Mouse (Mus musculus): ENCODE data around the gene Magi1. TPM values are rescaled to one million over a fixed set of nuclear protein-coding genes. Genes with fewer than 3 reads are reported as not detected.

The Magi1 gene
- total and polyA plus RNA-seq, 3 experiments: not detected

DNA sequence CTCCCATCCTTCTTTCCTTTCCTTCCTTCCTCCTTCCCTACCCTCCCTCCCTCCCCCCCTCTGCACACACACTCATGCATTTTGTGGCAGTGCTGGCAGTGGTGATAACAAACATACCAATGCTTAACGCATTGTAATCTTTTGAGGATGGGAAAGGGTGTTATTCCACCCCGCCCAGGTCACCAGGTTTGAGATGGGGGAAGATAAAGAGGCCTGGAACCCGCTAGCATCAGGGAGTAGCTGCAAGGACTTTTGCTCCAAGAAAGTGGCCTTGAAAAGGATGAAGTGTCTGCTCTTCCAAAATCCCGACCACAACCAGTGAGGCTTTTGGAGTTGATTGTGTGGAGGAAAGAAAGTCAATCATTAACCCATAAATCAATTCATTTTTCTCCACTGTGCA lies 218.9 kb downstream of the Magi1 start:
- no peak overlapping the region for H3K27ac ChIP-seq (ENCODE audit: control insufficient read depth, low read depth, low read length)
- no peak for TF ChIP-seq TBP (IDR thresholded peaks at IDR 0.05; ENCODE audit: low read depth, low read length)
- no peak for TF ChIP-seq USF2 (IDR thresholded peaks at IDR 0.05; ENCODE audit: borderline replicate concordance in 1 of 2, insufficient read depth in 1 of 2, low read depth in 1 of 2, low read length in 2 of 2)
- no peak for TF ChIP-seq RAD21 (IDR thresholded peaks at IDR 0.05; ENCODE audit: low read depth, low read length)
- no peaks in the 10 kb centered on the region for H3K36me3 ChIP-seq (ENCODE audit: control insufficient read depth in 1 of 2, insufficient read depth in 2 of 2, low read length in 2 of 2)
- H3K9ac ChIP-seq (ENCODE audit: control insufficient read depth, low read depth, low read length, poor library complexity, severe bottlenecking): no peak overlapping the region
- DNase-seq (ENCODE audit: low read depth, low spot score): no peak
- no peaks in the 10 kb centered on the region for H3K9me3 ChIP-seq (replicated peaks; ENCODE audit: insufficient read depth, low read length)
- H3K4me1 ChIP-seq (ENCODE audit: control insufficient read depth in 1 of 2, insufficient read depth in 2 of 2, low read length in 2 of 2): no peaks in the 10 kb centered on the region
- H3K79me2 ChIP-seq (ENCODE audit: control insufficient read depth, insufficient read depth, low read length, poor library complexity): no peaks in the 10 kb centered on the region
- no peaks in the 10 kb centered on the region for H3K27me3 ChIP-seq (ENCODE audit: control insufficient read depth in 1 of 2, insufficient read depth in 2 of 2, low read length in 2 of 2)
- H3K4me3 ChIP-seq (ENCODE audit: control insufficient read depth in 1 of 2, insufficient read depth in 1 of 2, low read depth in 2 of 2, low read length in 2 of 2): no peak overlapping the region

DNA sequence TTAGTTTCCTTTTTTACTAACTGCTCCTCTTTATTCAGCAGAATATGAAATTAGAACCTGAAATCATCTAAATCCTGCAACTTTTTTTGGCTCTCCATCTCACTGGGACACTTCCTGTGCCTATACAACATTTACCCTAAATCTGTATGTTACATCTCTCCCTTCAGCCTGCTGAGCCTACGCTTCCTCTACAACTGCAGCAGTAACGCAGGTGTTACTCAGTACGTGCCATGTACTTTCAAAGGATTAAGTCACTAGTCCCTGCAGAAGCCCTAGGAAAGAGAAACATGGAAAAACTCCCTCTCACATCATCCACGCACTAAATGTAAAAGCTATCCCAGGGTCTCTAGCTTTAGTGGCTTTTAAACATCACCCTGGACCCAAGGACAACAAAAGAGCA lies 220.2 kb downstream of the Magi1 start:
- TF ChIP-seq ETS1 (IDR thresholded peaks at IDR 0.05; ENCODE audit: low read depth, low read length): no peak
- TF ChIP-seq POLR2AphosphoS2 (IDR thresholded peaks at IDR 0.05; ENCODE audit: low read length): no peak
- no peak for TF ChIP-seq ZMIZ1 (IDR thresholded peaks at IDR 0.05; ENCODE audit: low read depth, low read length)
- TF ChIP-seq SMC3 (IDR thresholded peaks at IDR 0.05; ENCODE audit: low read depth, low read length): no peak
- TF ChIP-seq USF1 (IDR thresholded peaks at IDR 0.05; ENCODE audit: low read depth, low read length): no peak
- TF ChIP-seq POLR2A (IDR thresholded peaks at IDR 0.05; ENCODE audit: control insufficient read depth in 1 of 2, insufficient read depth in 1 of 2, low read depth in 1 of 2, low read length in 2 of 2, poor library complexity in 1 of 2): no peak
- no peak for TF ChIP-seq MXI1 (IDR thresholded peaks at IDR 0.05; ENCODE audit: low read depth, low read length)
- TF ChIP-seq CHD1 (IDR thresholded peaks at IDR 0.05; ENCODE audit: low read depth, low read length): no peak
- TF ChIP-seq MYC (IDR thresholded peaks at IDR 0.05; ENCODE audit: low read depth, low read length): no peak
- no peak for TF ChIP-seq SIN3A (IDR thresholded peaks at IDR 0.05; ENCODE audit: low read length)
- no peak for TF ChIP-seq TBP (IDR thresholded peaks at IDR 0.05; ENCODE audit: low read depth, low read length)
- TF ChIP-seq MAFK (IDR thresholded peaks at IDR 0.05; ENCODE audit: borderline replicate concordance, low read depth, low read length): no peak
- no peak for TF ChIP-seq HCFC1 (IDR thresholded peaks at IDR 0.05; ENCODE audit: low read depth, low read length)
- no peak for TF ChIP-seq GABPA (IDR thresholded peaks at IDR 0.05; ENCODE audit: low read depth, low read length)
- no peak for TF ChIP-seq MYB (IDR thresholded peaks at IDR 0.05; ENCODE audit: low read depth, low read length)
- TF ChIP-seq ZKSCAN1 (IDR thresholded peaks at IDR 0.05; ENCODE audit: low read depth, low read length): no peak
- TF ChIP-seq CTCF (IDR thresholded peaks at IDR 0.05 in 2 of 3, conservative IDR thresholded peaks at IDR 0.05 in 1 of 3; ENCODE audit: control insufficient read depth in 1 of 3, insufficient read depth in 1 of 3, low read depth in 2 of 3, low read length in 3 of 3, poor library complexity in 1 of 3, severe bottlenecking in 1 of 3): no peak
- TF ChIP-seq MAZ (IDR thresholded peaks at IDR 0.05; ENCODE audit: low read depth, low read length): no peak
- no peaks in the 10 kb centered on the region for H3K9me3 ChIP-seq (replicated peaks; ENCODE audit: insufficient read depth, low read length)
- no peak for DNase-seq (ENCODE audit: low read depth, low spot score)
- no peak overlapping the region for H3K27ac ChIP-seq (ENCODE audit: control insufficient read depth, low read depth, low read length)
- H3K27me3 ChIP-seq (ENCODE audit: control insufficient read depth in 1 of 2, insufficient read depth in 2 of 2, low read length in 2 of 2): no peaks in the 10 kb centered on the region
- no peaks in the 10 kb centered on the region for H3K4me1 ChIP-seq (ENCODE audit: control insufficient read depth in 1 of 2, insufficient read depth in 2 of 2, low read length in 2 of 2)
- no peak overlapping the region for H3K9ac ChIP-seq (ENCODE audit: control insufficient read depth, low read depth, low read length, poor library complexity, severe bottlenecking)
- no peaks in the 10 kb centered on the region for H3K36me3 ChIP-seq (ENCODE audit: control insufficient read depth in 1 of 2, insufficient read depth in 2 of 2, low read length in 2 of 2)
- H3K79me2 ChIP-seq (ENCODE audit: control insufficient read depth, insufficient read depth, low read length, poor library complexity): no peaks in the 10 kb centered on the region
- no peak overlapping the region for H3K4me3 ChIP-seq (ENCODE audit: control insufficient read depth in 1 of 2, insufficient read depth in 1 of 2, low read depth in 2 of 2, low read length in 2 of 2)

All from MEL (cell line).